Mouse (Mus musculus): ENCODE measurements around the gene Tcp10a. TPM values are rescaled to one million over a fixed set of nuclear protein-coding genes. Genes with fewer than 3 reads are reported as not detected.
"Not testable (repeated sequence)": the region's sequence is repeated elsewhere in the genome, so short reads cannot be mapped to it uniquely, and the experiment has no call there.

Gene Tcp10a
- not detected in 2 replicates for total RNA-seq (2015; ENCODE audit: low replicate concordance)
- not detected in 2 replicates for total RNA-seq (2017; ENCODE audit: low replicate concordance)

DNA sequence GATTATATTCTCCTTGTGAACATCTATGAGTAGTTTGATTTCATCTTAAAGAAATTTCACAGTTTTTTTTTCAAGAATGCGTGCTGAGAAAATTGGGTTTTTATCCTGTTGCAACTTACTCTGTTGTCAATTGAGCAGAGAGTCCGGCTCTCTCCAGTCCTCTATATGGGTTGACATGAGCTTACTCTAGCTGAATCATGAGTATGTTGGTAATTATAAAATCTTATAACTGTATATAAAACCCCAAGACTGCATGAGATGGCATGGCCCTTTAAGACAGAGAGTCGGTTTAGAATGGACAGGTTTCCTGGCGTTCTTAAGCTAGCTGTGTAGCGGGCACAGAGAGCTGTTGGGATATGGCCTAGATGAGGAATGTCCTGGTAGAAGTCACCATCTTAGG, at the start of gene Tcp10a:
Gene Tcp10a, plus strand, starts transcription at position 301 of the 400 bp plus-strand sequence.
- ATAC-seq (replicated peaks; ENCODE audit: low FRiP score, poor library complexity, severe bottlenecking), result not testable (repeated sequence)

DNA sequence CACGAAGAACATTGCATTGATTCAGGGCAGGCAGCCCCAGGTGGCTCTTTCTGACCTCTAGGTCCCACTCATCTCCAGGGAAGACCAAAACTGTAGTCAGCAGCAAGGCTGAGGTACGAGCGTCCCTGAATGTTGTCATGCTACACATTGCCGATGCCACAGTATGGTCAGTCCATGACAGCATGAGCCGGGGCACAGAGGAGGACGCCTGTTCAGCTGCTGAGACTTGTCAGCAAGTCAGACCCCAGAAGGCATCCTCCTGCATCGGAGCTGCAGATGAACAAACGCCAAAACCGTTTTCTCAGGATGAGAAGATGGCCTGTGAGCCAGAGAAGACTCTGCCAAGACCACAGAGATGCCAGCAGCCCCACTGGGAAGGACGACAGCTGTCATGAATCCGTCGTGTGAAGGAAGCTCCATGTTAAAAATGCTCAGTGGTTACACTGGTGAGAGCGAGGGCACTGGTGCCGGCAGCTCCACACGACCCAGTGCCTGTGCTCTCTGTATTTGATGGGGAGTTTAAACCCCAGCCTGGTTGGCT, 45.7 kb upstream of the Tcp10a start:
- ATAC-seq (replicated peaks; ENCODE audit: low FRiP score, poor library complexity, severe bottlenecking), result no peak

DNA sequence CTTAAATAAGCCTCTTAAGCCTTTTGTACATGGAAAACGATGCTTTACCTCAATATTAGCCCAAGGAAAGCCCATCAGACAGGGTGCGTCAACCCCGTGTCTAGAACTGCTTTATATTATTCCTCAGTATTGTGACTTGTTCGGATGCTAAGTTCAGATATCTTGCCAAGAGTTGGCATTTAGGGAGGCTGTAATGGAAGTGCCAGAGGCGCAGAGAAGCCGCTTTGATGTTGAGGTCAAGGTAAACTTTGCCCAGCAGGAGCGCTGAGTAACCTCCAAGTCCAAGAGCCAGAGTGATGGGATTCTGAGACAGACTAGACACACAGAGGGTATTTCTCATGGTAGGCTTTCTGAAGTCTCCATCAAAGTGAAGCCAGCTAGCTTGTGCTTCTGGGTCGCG, 45.2 kb upstream of the Tcp10a start:
- ATAC-seq (replicated peaks; ENCODE audit: low FRiP score, poor library complexity, severe bottlenecking), result no peak

GRCm38 (mm10) chr17:7284297-7284910, 40.0 kb upstream of the Tcp10a start:
- ATAC-seq (replicated peaks; ENCODE audit: low FRiP score, poor library complexity, severe bottlenecking), result no peak

DNA sequence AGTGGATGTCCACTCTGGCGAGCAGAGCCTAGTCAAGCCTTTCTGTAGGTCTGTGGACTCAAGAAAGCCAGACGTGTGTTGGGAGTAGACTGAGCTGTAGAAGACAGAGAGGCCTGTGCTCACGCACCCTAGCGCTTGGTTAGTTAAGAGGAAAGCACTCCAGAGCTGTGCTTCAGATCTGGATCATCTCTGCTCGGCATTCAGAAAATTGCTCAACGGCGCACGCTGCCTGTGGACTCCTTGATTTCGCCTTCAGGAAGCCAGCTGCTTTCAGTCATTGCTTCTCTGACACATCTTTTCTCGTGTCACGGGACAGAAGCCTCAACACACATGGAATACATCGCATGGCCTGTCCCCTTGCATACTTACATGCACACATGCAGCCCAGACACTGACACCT, 39.2 kb upstream of the Tcp10a start:
- ATAC-seq (replicated peaks; ENCODE audit: low FRiP score, poor library complexity, severe bottlenecking), result no peak

DNA sequence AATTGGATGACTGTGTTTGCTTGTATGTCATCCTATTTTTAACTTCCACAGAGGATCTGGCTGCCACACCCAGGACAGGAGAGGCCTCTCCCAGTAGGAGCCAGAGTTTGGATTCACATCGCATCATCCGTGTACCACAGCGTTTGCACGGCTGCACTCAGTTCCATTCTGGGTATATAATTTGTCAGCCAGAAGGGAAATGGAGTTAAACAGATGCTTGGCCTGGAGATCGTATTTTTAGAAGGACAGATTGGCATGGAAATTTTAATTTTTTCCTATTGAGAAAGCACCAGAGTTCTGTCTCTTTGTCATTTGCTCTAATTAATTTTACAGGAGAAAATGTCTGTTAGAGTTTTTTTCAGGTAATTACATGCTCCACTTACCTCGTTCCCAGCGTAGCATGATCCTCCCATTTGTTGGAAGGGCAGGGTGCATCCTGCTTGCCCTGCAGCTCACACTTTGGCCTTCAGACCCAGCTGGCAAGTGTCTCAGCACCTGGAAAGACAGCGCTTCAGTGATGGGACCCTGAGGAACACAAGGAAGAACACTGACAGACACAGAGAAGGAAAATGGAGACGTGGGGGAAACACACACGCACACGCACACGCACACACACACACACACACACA, 37.9 kb upstream of the Tcp10a start:
- ATAC-seq (replicated peaks; ENCODE audit: low FRiP score, poor library complexity, severe bottlenecking), result no peak

GRCm38 (mm10) chr17:7292012-7292684, 32.3 kb upstream of the Tcp10a start:
- no peak for ATAC-seq (replicated peaks; ENCODE audit: low FRiP score, poor library complexity, severe bottlenecking)

DNA sequence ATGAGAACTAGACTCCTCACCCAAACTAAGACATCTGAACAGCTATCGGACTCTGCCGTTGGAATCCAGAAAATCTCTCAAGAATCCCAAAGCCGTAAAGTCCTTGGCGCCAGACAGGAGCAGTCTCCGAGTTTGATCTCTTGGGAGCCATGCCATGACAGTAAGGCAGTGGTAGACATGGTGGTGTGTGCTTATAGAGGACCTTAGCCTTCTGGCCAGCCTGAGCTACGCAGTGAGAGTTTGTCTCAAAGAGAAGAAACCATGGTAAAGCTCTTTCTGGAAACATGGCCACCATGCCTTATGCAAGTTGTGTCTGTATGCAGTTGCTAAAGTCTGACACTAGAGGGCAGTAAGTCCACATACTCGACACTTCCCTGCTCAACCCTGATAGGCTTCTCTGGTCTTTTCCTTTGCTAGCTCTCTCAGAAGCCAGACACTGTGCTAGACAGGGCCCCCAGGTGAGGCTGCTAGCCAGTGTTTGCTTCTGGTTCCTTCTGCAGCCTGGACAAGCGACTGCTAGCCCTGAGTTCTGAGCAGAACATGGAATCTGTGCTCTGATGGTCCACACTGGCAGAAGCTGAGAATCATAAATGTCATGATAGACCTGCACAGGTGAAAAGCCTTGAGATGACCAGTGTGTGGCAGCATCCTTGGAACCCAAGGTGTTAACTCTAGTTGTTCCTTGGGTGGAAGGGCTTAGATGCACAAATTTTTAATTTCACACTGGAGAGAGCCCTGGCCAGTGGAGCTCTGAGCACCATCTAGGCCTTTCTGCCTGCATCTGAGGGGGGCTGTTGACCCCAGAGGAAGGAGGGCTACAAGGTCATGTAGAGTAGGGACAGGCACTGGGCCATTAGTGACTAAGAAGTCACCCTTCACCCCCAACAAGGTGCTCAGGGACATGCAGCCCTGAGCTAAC, 17.9 kb upstream of the Tcp10a start:
- peak; percentile 52; the same call in 1 of the 2 replicates for ATAC-seq (replicated peaks; ENCODE audit: low FRiP score, poor library complexity, severe bottlenecking)

DNA sequence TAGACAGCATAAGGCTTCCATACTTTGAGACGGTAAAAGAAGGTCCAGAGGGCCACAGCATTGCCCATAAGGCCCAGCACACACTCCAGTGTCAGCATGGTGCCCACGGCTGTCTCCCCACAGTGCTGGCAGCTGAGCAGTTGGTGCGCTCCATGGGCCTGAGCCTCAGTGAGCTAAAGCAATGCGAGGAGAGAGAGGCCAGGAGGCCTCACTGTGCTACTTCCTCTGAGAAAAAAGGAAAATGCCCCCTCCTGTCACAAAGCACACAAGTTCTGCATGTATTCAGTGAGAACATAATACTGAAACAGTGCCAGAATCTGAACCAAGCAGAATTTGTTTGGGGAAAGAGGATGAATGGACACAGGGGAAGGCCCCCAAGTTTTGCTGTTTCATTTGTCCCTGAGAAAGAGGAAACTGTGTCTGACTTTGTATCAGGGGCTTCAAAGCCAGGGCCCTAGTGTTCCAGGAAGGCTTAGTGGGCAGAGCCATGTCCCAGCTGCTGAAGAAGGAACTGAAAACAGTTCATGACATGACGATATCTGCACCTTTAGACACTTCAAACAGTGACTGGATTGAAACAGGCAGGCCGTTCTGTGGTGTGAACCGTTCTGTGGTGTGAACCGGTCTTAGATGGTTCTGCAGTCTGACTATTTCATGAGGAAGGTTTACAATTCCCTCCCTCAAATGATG, 8.6 kb upstream of the Tcp10a start:
- ATAC-seq (replicated peaks; ENCODE audit: low FRiP score, poor library complexity, severe bottlenecking), result not testable (repeated sequence)

GRCm38 (mm10) chr17:7319789-7320188, 4.7 kb upstream of the Tcp10a start:
- ATAC-seq (replicated peaks; ENCODE audit: low FRiP score, poor library complexity, severe bottlenecking), result not testable (repeated sequence)

GRCm38 (mm10) chr17:7326415-7326814, 2.0 kb downstream of the Tcp10a start:
- ATAC-seq (replicated peaks; ENCODE audit: low FRiP score, poor library complexity, severe bottlenecking), result not testable (repeated sequence)

DNA sequence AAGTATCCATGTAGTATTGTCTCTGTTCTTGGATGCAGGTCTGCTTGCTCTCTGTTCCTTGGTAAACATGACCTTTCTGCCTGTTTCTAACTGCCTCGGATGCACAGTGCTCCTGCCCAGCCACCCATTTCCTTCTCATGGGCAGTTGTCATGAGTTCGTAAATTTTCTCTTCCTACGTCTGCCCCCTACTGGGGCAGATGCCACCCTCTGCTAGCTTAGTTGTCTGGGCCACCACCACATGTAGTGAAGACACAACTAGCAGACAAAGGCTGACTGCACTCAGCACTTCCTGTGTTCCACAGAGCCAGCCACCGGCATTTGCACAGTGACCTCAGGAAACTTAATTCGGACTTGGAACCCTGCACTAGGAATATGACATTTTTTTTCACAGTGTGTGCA, 8.3 kb downstream of the Tcp10a start:
- ATAC-seq (replicated peaks; ENCODE audit: low FRiP score, poor library complexity, severe bottlenecking), result not testable (repeated sequence)

DNA sequence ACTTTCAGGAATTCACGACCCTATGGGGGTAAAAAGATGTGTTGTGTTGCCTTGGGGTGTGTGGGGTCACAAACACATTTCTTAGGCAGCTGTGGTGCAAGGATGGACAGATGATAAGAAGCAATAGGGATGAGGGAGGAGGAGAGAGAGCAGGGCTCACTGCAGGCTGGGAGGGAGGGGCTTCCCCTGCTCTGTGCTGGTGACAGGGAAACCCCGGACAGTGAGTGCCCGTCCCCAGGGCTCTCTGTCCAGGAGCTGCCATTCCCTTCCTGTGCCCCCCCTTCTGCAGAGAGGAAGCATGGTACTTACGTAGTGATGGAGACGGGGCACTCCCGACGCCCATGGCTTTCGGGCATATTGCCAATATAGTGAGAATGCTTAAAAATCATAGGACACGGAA, 12.9 kb downstream of the Tcp10a start:
- not testable (repeated sequence) for ATAC-seq (replicated peaks; ENCODE audit: low FRiP score, poor library complexity, severe bottlenecking)

DNA sequence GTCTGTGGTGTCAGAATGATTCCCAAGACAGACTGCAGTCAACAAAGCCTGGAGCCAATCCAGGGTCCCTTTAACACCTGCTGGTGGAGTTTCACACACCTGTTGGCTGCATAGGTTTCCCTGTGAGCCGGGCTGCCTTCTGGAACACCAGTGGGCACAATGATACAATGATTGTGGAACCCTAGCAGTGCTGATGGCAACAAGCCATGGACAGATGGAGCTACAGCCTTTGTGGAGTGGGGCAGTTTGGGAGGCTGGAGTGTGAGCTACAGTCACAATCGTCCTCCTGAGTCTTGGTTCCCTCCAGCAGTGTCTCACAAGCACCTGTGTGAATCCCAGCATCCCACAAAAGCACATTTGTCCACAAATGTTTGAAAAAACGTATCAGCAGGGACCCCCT, 24.3 kb downstream of the Tcp10a start:
- ATAC-seq (replicated peaks; ENCODE audit: low FRiP score, poor library complexity, severe bottlenecking), result not testable (repeated sequence)

DNA sequence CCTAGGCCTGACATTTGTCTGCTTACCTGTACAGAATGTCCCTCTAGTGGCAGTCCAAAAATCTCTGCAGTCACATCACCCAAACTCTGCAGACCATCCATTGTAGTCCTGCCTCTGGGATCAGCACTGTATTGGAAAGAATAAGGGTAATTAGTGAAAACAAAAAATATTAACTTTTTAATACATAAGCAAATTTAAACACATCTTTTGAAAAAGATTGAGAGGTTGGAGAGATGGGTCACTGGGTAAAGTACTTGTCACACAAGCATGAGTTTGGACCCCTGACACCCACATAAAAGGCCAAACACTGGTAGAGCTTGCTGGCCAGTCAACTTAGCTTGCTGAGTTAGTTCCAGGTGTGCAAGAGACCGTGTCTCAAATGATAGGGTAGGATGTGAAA, 28.1 kb downstream of the Tcp10a start, which contains the start of gene Ttll2:
Gene Ttll2, minus strand, starts transcription at position 101 of the 400 bp plus-strand sequence.
- ATAC-seq (replicated peaks; ENCODE audit: low FRiP score, poor library complexity, severe bottlenecking), result not testable (repeated sequence)

GRCm38 (mm10) chr17:7359806-7360205, 35.4 kb downstream of the Tcp10a start:
- not testable (repeated sequence) for ATAC-seq (replicated peaks; ENCODE audit: low FRiP score, poor library complexity, severe bottlenecking)

GRCm38 (mm10) chr17:7360749-7361465, 36.5 kb downstream of the Tcp10a start:
- ATAC-seq (replicated peaks; ENCODE audit: low FRiP score, poor library complexity, severe bottlenecking), result not testable (repeated sequence)

DNA sequence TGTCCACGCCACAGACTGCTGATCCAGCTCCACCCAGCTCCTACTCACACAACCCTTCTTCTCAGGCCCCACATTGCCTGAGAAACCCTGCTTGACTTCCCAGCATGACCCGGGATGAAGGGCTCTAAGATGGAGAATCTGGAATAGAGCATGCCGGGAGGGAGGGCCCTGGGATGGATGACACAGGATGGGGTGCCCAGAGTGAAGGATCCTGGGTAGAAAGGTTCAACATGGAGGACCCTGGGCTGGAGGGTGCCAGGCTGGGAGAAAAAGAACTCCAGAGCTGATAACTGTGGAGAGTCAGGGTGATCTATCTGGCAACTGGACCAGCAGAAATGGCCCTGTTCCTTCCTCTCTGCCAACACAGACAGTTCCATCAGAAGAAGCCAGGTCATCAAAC, 41.2 kb downstream of the Tcp10a start:
- ATAC-seq (replicated peaks; ENCODE audit: low FRiP score, poor library complexity, severe bottlenecking), result not testable (repeated sequence)

Measured in erythroid progenitor cell, adult 5-6 weeks (primary cell).